Mouse (Mus musculus) MEL (cell line): ENCODE data around the gene Ccl7. TPM values are rescaled to one million over a fixed set of nuclear protein-coding genes. Genes with fewer than 3 reads are reported as not detected.

Experiments
- DNase-seq: peaks from one replicate; pipeline ENCODE4 v3.0.0; 2011; ENCODE audit warnings: low read depth, low spot score
- H3K27ac ChIP-seq: 2 replicates; pipeline ENCODE4 v1.5.1; 2012; ENCODE audit warnings: low read depth, mild to moderate bottlenecking, control low read depth, low read length, moderate library complexity; ENCODE audit not compliant: control insufficient read depth
- H3K27me3 ChIP-seq, 2 experiments: fragments of 150-350 bp in 1 of 2; sonication (generic) in 1 of 2; 2 replicates each; pipeline ENCODE4 v1.6.1; 2012; ENCODE audit warnings: low read length in 2 of 2, mild to moderate bottlenecking in 2 of 2, improper control_type of control experiment in 1 of 2, moderate library complexity in 1 of 2; ENCODE audit not compliant: insufficient read depth in 2 of 2, control insufficient read depth in 1 of 2
- H3K36me3 ChIP-seq, 2 experiments: 2 replicates each; pipeline ENCODE4 v1.6.1; 2012 to 2014; ENCODE audit warnings: low read length in 2 of 2, improper control_type of control experiment in 1 of 2, inconsistent platforms in 1 of 2, mild to moderate bottlenecking in 1 of 2; ENCODE audit not compliant: insufficient read depth in 2 of 2, control insufficient read depth in 1 of 2
- H3K4me1 ChIP-seq, 2 experiments: fragments of 150-350 bp in 1 of 2; sonication (generic) in 1 of 2; 2 replicates each; pipeline ENCODE4 v1.6.1; 2012; ENCODE audit warnings: low read length in 2 of 2, improper control_type of control experiment in 1 of 2, mild to moderate bottlenecking in 1 of 2; ENCODE audit not compliant: insufficient read depth in 2 of 2, control insufficient read depth in 1 of 2
- H3K4me3 ChIP-seq, 2 experiments: fragments of 150-350 bp in 1 of 2; sonication (generic) in 1 of 2; 2 replicates each; pipeline ENCODE4 v1.5.1; 2012; ENCODE audit warnings: low read depth in 2 of 2, low read length in 2 of 2, mild to moderate bottlenecking in 2 of 2, moderate library complexity in 2 of 2, control low read depth in 1 of 2, improper control_type of control experiment in 1 of 2; ENCODE audit not compliant: control insufficient read depth in 1 of 2, insufficient read depth in 1 of 2
- H3K79me2 ChIP-seq: 2 replicates; pipeline ENCODE4 v1.6.1; 2012; ENCODE audit warnings: mild to moderate bottlenecking, low read length, moderate library complexity; ENCODE audit not compliant: control insufficient read depth, poor library complexity, insufficient read depth
- H3K9ac ChIP-seq: 2 replicates; pipeline ENCODE4 v1.6.1; 2012; ENCODE audit warnings: low read depth, mild to moderate bottlenecking, control low read depth, low read length, moderate library complexity; ENCODE audit not compliant: control insufficient read depth, poor library complexity, severe bottlenecking
- H3K9me3 ChIP-seq: fragments of 150-350 bp; sonication (generic); replicated peaks from 2 replicates; pipeline ENCODE4 v1.6.1; 2012; ENCODE audit warnings: mild to moderate bottlenecking, low read length, improper control_type of control experiment, moderate library complexity; ENCODE audit not compliant: insufficient read depth
- CHD1 ChIP-seq: IDR thresholded peaks from 2 replicates; pipeline ENCODE4 v1.6.1; 2012; ENCODE audit warnings: low read depth, mild to moderate bottlenecking, inconsistent platforms, low read length, improper control_type of control experiment
- CTCF ChIP-seq, 3 experiments: IDR thresholded peaks in 2 of 3; conservative IDR thresholded peaks in 1 of 3; 2 replicates each; pipeline ENCODE4 v1.5.1; 2011 to 2012; ENCODE audit warnings: low read length in 3 of 3, low read depth in 2 of 3, mild to moderate bottlenecking in 2 of 3, improper control_type of control experiment in 1 of 3, inconsistent platforms in 1 of 3, mixed read lengths in 1 of 3, moderate library complexity in 1 of 3; ENCODE audit not compliant: control insufficient read depth in 1 of 3, insufficient read depth in 1 of 3, poor library complexity in 1 of 3, severe bottlenecking in 1 of 3
- E2F4 ChIP-seq: IDR thresholded peaks from 2 replicates; pipeline ENCODE4 v1.6.1; 2011; ENCODE audit warnings: low read depth, low read length, improper control_type of control experiment, borderline replicate concordance
- ELF1 ChIP-seq: IDR thresholded peaks from 2 replicates; pipeline ENCODE4 v1.6.1; 2014; ENCODE audit warnings: low read depth, mild to moderate bottlenecking, inconsistent platforms, low read length, improper control_type of control experiment, moderate library complexity
- EP300 ChIP-seq, 2 experiments: IDR thresholded peaks; 2 replicates each; pipeline ENCODE4 v1.6.1; 2011; ENCODE audit warnings: improper control_type of control experiment in 2 of 2, low read length in 2 of 2, low read depth in 1 of 2, mild to moderate bottlenecking in 1 of 2
- ETS1 ChIP-seq: IDR thresholded peaks from 2 replicates; pipeline ENCODE4 v1.6.1; 2012; ENCODE audit warnings: low read depth, mild to moderate bottlenecking, inconsistent platforms, low read length, improper control_type of control experiment, moderate library complexity
- GABPA ChIP-seq: IDR thresholded peaks from 2 replicates; pipeline ENCODE4 v1.6.1; 2012; ENCODE audit warnings: low read depth, mild to moderate bottlenecking, inconsistent platforms, low read length, improper control_type of control experiment, moderate library complexity
- GATA1 ChIP-seq: IDR thresholded peaks from 2 replicates; pipeline ENCODE4 v1.6.1; 2011; ENCODE audit warnings: low read depth, low read length, improper control_type of control experiment
- HCFC1 ChIP-seq: IDR thresholded peaks from 2 replicates; pipeline ENCODE4 v1.6.1; 2012; ENCODE audit warnings: low read depth, mild to moderate bottlenecking, inconsistent platforms, low read length, improper control_type of control experiment, moderate library complexity
- KAT2A ChIP-seq: conservative IDR thresholded peaks from 2 replicates; pipeline ENCODE4 v1.6.1; 2012; ENCODE audit warnings: low read depth, low read length, improper control_type of control experiment, inconsistent platforms
- MAFK ChIP-seq: IDR thresholded peaks from 2 replicates; pipeline ENCODE4 v1.6.1; 2011; ENCODE audit warnings: low read depth, mild to moderate bottlenecking, low read length, improper control_type of control experiment, borderline replicate concordance
- MAX ChIP-seq: IDR thresholded peaks from 2 replicates; pipeline ENCODE4 v1.6.1; 2011; ENCODE audit warnings: low read length, improper control_type of control experiment
- MAZ ChIP-seq: IDR thresholded peaks from 2 replicates; pipeline ENCODE4 v1.6.1; 2012; ENCODE audit warnings: low read depth, mild to moderate bottlenecking, inconsistent platforms, low read length, improper control_type of control experiment
- MYB ChIP-seq: IDR thresholded peaks from 2 replicates; pipeline ENCODE4 v1.6.1; 2011; ENCODE audit warnings: mild to moderate bottlenecking, low read depth, low read length, improper control_type of control experiment
- NELFE ChIP-seq: IDR thresholded peaks from 2 replicates; pipeline ENCODE4 v1.6.1; 2011; ENCODE audit warnings: low read depth, low read length, improper control_type of control experiment
- NRF1 ChIP-seq: IDR thresholded peaks from 2 replicates; pipeline ENCODE4 v1.6.1; 2014; ENCODE audit warnings: low read depth, mild to moderate bottlenecking, inconsistent platforms, low read length, improper control_type of control experiment, moderate library complexity; ENCODE audit not compliant: poor library complexity, insufficient read depth, severe bottlenecking
- POLR2A ChIP-seq, 2 experiments: IDR thresholded peaks; 2 replicates each; pipeline ENCODE4 v1.6.1; 2011 to 2012; ENCODE audit warnings: low read length in 2 of 2, mild to moderate bottlenecking in 2 of 2, control low read depth in 1 of 2, improper control_type of control experiment in 1 of 2, low read depth in 1 of 2, moderate library complexity in 1 of 2; ENCODE audit not compliant: control insufficient read depth in 1 of 2, insufficient read depth in 1 of 2, poor library complexity in 1 of 2
- POLR2AphosphoS2 ChIP-seq: IDR thresholded peaks from 2 replicates; pipeline ENCODE4 v1.6.1; 2011; ENCODE audit warnings: low read length, improper control_type of control experiment
- POLR2AphosphoS5 ChIP-seq: IDR thresholded peaks from 2 replicates; pipeline ENCODE4 v1.6.1; 2012; ENCODE audit warnings: low read depth, borderline replicate concordance, mild to moderate bottlenecking, inconsistent platforms, low read length, moderate library complexity, mixed read lengths
- RAD21 ChIP-seq: IDR thresholded peaks from 2 replicates; pipeline ENCODE4 v1.6.1; 2011; ENCODE audit warnings: mild to moderate bottlenecking, low read depth, low read length, improper control_type of control experiment
- USF1 ChIP-seq: IDR thresholded peaks from 2 replicates; pipeline ENCODE4 v1.6.1; 2014; ENCODE audit warnings: low read depth, mild to moderate bottlenecking, inconsistent platforms, low read length, improper control_type of control experiment, moderate library complexity
- USF2 ChIP-seq, 2 experiments: IDR thresholded peaks; 2 replicates each; pipeline ENCODE4 v1.6.1; 2011 to 2012; ENCODE audit warnings: improper control_type of control experiment in 2 of 2, low read length in 2 of 2, borderline replicate concordance in 1 of 2, inconsistent platforms in 1 of 2, low read depth in 1 of 2, mild to moderate bottlenecking in 1 of 2; ENCODE audit not compliant: insufficient read depth in 1 of 2
- ZKSCAN1 ChIP-seq: IDR thresholded peaks from 2 replicates; pipeline ENCODE4 v1.6.1; 2012; ENCODE audit warnings: low read depth, mild to moderate bottlenecking, inconsistent platforms, low read length, improper control_type of control experiment, moderate library complexity
- ZMIZ1 ChIP-seq: IDR thresholded peaks from 2 replicates; pipeline ENCODE4 v1.6.1; 2012; ENCODE audit warnings: low read depth, mild to moderate bottlenecking, inconsistent platforms, low read length, improper control_type of control experiment, moderate library complexity
- ZNF384 ChIP-seq: IDR thresholded peaks from 2 replicates; pipeline ENCODE4 v1.6.1; 2012; ENCODE audit warnings: low read depth, mild to moderate bottlenecking, inconsistent platforms, low read length, improper control_type of control experiment
- polyA plus RNA-seq, 2 experiments: library from polyadenylated mRNA; stranded (reverse) in 1 of 2; unstranded in 1 of 2; fragments of >175 nt in 1 of 2; fragments of >200 nt in 1 of 2; gene quantifications; 2 replicates each; pipeline versions ENCODE4 v1.2.1 to v1.2.4; 2012; ENCODE audit warnings: low replicate concordance in 2 of 2, low read depth in 1 of 2; ENCODE audit not compliant: insufficient read length in 2 of 2, insufficient read depth in 1 of 2, missing spikeins in 1 of 2
- total RNA-seq: library from RNA; depleted of rRNA; stranded (reverse); fragments of 300-350 nt; gene quantifications from 2 replicates; pipeline ENCODE4 v1.2.3, GENCODE M21; 2012

Ccl7 gene
- total and polyA plus RNA-seq, 3 experiments, result not detected

- Histone ChIP-seq H3K4me1 (no peaks in the 10 kb centered on the region), H3K27me3 (no peaks in the 10 kb centered on the region), H3K9me3 (no peaks in the 10 kb centered on the region), H3K36me3 (no peaks in the 10 kb centered on the region), H3K4me3 (no peak overlapping the region), H3K9ac (no peak overlapping the region), H3K27ac (no peak overlapping the region), H3K79me2 (no peaks in the 10 kb centered on the region)
- TF ChIP-seq USF1 (no peak), RAD21 (no peak), POLR2AphosphoS5 (no peak), ELF1 (no peak), ETS1 (no peak), POLR2A (IDR thresholded peaks at IDR 0.05; ENCODE audit: control insufficient read depth in 1 of 2, insufficient read depth in 1 of 2, low read depth in 1 of 2, low read length in 2 of 2, poor library complexity in 1 of 2) (no peak), USF2 (IDR thresholded peaks at IDR 0.05; ENCODE audit: borderline replicate concordance in 1 of 2, insufficient read depth in 1 of 2, low read depth in 1 of 2, low read length in 2 of 2) (no peak), EP300 (IDR thresholded peaks at IDR 0.05; ENCODE audit: low read depth in 1 of 2, low read length in 2 of 2) (no peak), MYB (no peak), ZKSCAN1 (no peak), CHD1 (no peak), GATA1 (no peak), CTCF (IDR thresholded peaks at IDR 0.05 in 2 of 3, conservative IDR thresholded peaks at IDR 0.05 in 1 of 3; ENCODE audit: control insufficient read depth in 1 of 3, insufficient read depth in 1 of 3, low read depth in 2 of 3, low read length in 3 of 3, poor library complexity in 1 of 3, severe bottlenecking in 1 of 3) (no peak), ZMIZ1 (no peak), NELFE (no peak), NRF1 (no peak), HCFC1 (no peak), MAFK (no peak)
- DNase-seq, result no peak
Observed at GRCm38 (mm10) chr11:82022504-82023056, 22.9 kb upstream of the Ccl7 start.

GRCm38 (mm10) chr11:82023769-82024168, 21.7 kb upstream of the Ccl7 start:
- Histone ChIP-seq H3K79me2 (no peaks in the 10 kb centered on the region), H3K9ac (no peak overlapping the region), H3K36me3 (no peaks in the 10 kb centered on the region), H3K27me3 (no peaks in the 10 kb centered on the region), H3K4me1 (no peaks in the 10 kb centered on the region)
- DNase-seq, result no peak
- TF ChIP-seq GATA1, result no peak
- TF ChIP-seq POLR2AphosphoS2, result no peak
- no peak for TF ChIP-seq KAT2A
- no peak for TF ChIP-seq E2F4
- no peak for TF ChIP-seq POLR2A (IDR thresholded peaks at IDR 0.05; ENCODE audit: control insufficient read depth in 1 of 2, insufficient read depth in 1 of 2, low read depth in 1 of 2, low read length in 2 of 2, poor library complexity in 1 of 2)
- TF ChIP-seq MAX, result no peak
- no peak for TF ChIP-seq EP300 (IDR thresholded peaks at IDR 0.05; ENCODE audit: low read depth in 1 of 2, low read length in 2 of 2)
- no peak for TF ChIP-seq ETS1
- TF ChIP-seq MAZ, result no peak
- TF ChIP-seq CTCF (IDR thresholded peaks at IDR 0.05 in 2 of 3, conservative IDR thresholded peaks at IDR 0.05 in 1 of 3; ENCODE audit: control insufficient read depth in 1 of 3, insufficient read depth in 1 of 3, low read depth in 2 of 3, low read length in 3 of 3, poor library complexity in 1 of 3, severe bottlenecking in 1 of 3), result no peak
- no peak for TF ChIP-seq ZNF384
- no peak for TF ChIP-seq GABPA
- TF ChIP-seq, all 39 proteins: peak for 0
- no peaks in the 10 kb centered on the region for H3K9me3 ChIP-seq
- H3K4me3 ChIP-seq, result no peak overlapping the region
- no peak overlapping the region for H3K27ac ChIP-seq
